Mouse (Mus musculus) kidney, postnatal 36 days (tissue): ENCODE data around the gene Gcdh.
A peak's percentile ranks its signal among the peaks of the same experiment; 100 is the strongest.
"Not testable (repeated sequence)": the region's sequence is repeated elsewhere in the genome, so short reads cannot be mapped to it uniquely, and the experiment has no call there.

ENCODE experiments used
- DNase-seq, 2 experiments: peaks; one replicate each; pipeline ENCODE4 v3.0.0; 2021 to 2022; ENCODE audit warnings: mixed read lengths in 2 of 2

The Gcdh gene

DNA sequence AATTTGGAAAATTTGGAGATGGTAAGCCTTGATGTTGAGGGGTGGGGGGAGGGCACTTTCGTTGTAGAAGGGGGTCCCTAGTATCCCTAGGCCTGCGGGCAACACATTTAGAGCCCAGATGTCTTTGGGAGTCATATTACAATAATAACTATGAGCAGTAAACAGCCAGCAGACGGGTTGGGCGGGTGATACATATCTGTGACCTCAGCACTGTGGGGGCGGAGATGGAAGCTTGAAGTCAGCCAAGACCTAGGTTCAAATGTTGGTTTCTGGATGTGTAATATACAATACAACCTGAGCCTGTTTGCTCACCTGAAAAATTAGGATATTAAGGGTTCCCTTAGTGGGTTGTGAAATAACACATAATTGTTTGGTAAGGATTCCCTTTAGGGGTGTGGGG is 16.2 kb upstream of the Gcdh start:
- DNase-seq = no peak

DNA sequence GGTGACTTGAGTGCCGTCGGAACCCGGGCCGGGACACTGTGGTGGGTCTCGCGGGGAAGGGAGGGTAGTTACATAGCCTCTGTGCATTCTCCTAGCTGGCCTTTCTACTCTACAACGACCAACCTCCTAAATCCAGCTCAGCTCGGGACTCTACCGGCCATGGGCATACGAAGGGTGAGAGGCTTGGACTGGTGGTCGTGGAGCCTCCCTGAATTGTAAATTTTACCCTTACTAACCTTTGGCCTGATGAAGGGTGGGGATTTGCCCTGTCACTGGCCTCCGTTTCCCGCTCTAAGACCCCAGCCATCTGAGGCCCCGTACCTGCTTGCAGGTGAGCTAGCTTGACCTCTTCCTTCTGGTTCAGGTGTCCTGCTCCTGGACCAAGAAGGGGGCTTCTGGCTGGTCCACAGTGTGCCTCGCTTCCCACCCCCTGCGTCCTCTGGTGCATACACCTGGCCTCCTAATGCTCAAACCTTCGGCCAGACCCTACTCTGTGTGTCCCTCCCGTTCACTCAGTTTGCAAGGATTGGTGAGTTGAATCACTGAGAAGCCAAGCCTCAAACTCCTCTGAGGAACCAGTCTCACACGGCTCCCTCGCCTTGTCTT is 15.5 kb upstream of the Gcdh start:
- no peak for DNase-seq

GRCm38 (mm10) chr8:84908421-84909161 is 14.9 kb upstream of the Gcdh start, which contains the start of gene Dnase2a:
Dnase2a (plus strand) TSS chr8:84908560.
- peak; percentile 98 to 99 for DNase-seq

DNA sequence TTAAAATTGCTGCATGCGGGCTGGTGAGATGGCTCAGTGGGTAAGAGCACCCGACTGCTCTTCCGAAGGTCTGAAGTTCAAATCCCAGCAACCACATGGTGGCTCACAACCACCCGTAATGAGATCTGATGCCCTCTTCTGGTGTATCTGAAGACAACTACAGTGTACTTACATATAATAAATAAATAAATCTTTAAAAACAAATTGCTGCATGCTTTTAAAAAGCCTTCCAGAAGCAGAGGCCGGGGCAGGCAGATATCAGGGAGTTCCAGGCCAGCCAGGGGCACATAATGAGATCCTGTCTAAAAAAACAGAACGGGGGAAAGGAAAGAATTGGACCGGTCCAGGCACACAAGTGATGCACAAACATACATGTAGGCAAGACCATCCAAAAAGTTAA is 14.3 kb upstream of the Gcdh start:
- not testable (repeated sequence) for DNase-seq

DNA sequence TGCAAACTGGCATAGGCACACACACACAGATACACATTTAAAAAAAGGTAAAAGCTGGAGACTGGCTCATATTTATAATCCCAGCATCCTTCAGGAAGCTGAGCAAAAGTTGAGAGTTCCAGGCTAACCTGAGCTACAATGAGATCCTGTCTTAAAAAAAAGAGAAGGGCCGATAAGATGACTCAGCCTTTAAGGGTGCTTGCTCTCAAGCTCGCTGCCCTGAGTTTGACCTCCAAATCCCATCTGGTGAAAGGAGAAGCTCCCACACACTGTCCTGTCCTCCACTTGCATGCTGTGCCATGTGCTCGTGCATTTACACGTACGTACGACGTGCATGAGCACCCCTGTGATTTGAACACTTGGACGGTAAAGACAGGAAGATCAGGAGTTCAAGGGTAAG is 13.8 kb upstream of the Gcdh start:
- DNase-seq = no peak

- DNase-seq = no peak
Measured at GRCm38 (mm10) chr8:84907037-84907436, 13.3 kb upstream of the Gcdh start.

- no peak for DNase-seq
Measured at GRCm38 (mm10) chr8:84904351-84904750, 10.6 kb upstream of the Gcdh start.

- DNase-seq = peak; percentile 96 to 98
Measured at GRCm38 (mm10) chr8:84902920-84903661, 9.4 kb upstream of the Gcdh start.

GRCm38 (mm10) chr8:84902367-84902919 is 8.7 kb upstream of the Gcdh start:
- no peak for DNase-seq

GRCm38 (mm10) chr8:84901752-84902151 is 8.0 kb upstream of the Gcdh start, which contains the start of gene Klf1:
Klf1 (plus strand) TSS chr8:84901928.
- no peak for DNase-seq

GRCm38 (mm10) chr8:84901071-84901470 is 7.3 kb upstream of the Gcdh start:
- no peak for DNase-seq

DNA sequence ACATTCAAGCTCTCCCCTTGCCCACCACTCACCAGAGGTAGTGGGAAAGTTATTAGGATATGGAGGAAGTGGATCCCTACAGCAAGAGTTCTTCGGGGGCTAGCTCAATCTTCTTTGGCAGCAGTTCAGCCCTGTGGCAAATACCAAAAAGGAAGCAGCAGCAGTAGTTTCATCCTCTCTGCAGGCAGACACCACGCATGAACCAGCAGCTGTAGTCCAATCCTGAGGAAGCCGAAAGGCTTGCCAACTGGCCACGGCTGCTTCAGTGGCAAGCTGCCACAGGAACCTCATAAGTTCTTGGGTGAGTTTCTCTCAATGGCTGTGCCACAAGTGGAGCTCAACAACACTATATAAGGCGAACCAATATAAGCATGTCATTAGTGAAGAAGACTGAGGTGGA is 2.2 kb upstream of the Gcdh start:
- DNase-seq = no peak

GRCm38 (mm10) chr8:84892993-84893708 is 570 bp downstream of the Gcdh start:
- DNase-seq = peak; percentile 71 to 80

DNA sequence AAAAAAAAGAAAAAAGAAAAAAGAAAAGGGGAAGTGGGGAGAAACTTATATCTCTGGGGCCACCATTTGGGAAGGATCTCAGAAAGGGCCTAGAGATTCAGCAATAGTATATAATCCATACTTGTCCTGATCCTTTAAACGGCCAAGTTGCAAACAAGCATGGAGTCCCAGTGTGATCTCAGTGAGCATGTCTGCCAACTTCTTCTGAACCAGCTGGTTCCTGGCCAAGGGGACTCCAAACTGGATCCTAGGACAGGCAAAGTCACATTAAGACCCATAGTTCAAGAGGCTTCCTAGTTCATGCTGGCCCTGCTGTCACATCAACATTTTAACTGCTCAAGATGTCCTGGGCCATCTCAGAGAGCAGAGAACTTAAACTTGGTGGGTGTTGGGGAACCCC is 4.6 kb downstream of the Gcdh start:
- DNase-seq = no peak

GRCm38 (mm10) chr8:84888280-84888679 is 5.4 kb downstream of the Gcdh start:
- no peak for DNase-seq

GRCm38 (mm10) chr8:84884728-84885127 is 9.0 kb downstream of the Gcdh start:
- no peak for DNase-seq

GRCm38 (mm10) chr8:84878915-84879314 is 14.8 kb downstream of the Gcdh start:
- no peak for DNase-seq

DNA sequence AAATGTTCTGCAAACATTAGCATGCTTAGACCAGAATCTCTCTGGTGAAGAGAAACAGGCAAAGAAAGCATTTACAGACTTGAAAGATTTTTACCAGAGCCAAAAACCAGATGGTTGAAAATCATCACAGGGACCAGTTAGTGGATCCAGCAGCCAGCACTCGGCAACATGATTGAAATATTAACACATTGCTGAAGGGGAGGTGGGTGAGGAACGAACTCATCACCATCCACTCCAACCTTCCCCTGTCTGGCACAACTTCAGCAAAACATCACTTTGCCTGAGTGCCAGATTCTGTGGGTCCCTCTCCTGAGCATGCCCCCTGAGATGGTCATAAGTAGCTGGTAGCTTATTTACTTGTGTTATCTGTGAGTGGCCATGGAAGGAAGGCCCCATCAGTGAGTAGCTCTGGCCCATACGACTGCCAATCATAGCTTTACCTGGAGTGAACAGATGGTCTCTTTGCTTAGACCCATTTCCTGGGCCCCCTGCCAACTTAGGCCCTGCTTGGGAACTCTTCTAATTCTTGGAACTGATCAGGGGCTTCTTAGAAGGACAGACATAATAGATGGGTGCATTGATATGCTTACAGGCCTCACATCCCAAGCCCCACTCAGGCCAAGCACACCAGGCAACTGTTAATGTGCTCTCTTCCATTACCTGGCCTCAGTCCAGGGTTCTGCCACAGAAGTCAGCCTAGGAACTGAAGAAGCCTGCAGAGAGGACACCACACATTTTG is 16.3 kb downstream of the Gcdh start:
- DNase-seq = no peak

DNA sequence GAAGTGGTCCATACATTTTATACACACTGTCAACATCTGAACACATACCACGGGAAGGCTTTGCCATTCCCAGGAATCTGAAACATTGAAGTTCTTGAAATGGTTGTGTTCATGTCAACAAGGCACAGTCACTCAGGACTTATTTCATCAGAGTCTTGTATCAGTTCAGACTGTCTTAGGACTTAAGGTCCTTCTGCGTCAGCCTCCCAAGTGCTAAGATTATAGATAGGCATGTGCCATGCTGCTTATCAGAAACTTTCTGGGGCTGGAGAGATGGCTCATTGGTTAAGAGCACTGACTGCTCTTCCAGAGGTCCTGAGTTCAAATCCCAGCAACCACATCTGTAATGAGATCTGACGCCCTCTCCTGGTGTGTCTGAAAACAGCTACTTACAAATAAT is 19.4 kb downstream of the Gcdh start:
- no peak for DNase-seq

DNA sequence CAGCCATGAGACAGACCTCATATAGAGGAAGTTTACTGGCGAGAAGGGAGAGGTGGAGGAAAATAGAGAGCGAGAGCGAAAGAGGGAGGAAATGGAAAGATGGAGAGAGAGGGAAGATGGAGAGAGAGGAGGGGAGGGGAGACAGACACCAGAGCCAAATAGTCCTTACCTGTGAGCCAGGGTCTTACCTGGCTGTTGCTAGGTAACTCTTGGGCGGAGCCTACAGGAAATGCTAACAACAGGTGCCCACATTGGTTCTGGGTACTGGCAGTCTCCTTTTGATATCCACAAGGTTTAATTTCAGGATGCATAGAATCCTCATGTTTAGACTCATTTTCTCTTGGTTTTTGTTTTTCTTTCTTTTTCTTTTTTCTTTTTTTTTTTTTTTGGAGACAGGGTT is 20.7 kb downstream of the Gcdh start:
- DNase-seq = no peak

DNA sequence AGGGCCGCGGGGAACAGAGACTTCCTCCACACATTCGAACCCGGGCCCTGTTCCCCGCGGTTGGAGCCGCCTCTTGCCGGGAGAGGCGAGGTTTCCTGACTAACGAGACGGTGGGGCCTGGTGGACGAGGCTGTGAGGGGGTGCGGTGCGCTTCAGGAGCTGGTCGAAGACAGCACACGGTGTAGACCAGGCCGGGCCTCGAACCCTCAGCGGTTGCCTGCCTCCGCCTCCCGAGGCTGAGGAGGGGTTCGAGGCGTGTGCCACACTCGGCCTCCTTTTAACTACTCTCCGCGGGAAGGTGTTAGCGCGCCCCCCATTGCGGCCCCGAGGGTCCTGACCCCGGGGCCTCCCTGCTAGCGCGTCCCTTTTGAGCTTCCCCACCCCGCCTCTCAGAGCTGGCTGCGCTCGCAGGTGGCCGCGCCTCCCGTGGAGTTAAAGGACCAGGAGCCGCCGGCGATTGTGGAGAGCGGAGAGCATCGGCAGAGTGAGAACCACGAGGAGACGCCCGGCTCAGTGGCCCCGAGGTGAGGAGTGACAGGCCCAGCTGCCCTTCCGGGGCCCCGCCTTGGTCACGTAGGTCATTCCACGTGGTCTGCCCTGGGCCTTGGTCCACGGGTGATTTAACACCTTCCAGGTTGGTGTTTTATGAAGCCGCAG is 21.3 kb downstream of the Gcdh start:
- DNase-seq = peak; percentile 34 to 72
